Mouse (Mus musculus) intestine, embryonic 16.5 days (tissue): Measurements from ENCODE around the gene Rnasek. TPM values are rescaled to one million over a fixed set of nuclear protein-coding genes. Genes with fewer than 3 reads are reported as not detected.

Source experiments
- ATAC-seq: fragments of 200-750 bp; cut with Nextera tagmentation; 2 replicates; pipeline ENCODE4 v1.8.0; 2017; ENCODE audit warnings: moderate TSS enrichment, moderate library complexity
- H3K27ac ChIP-seq: fragments of 300-500 bp; sonication (generic); 2 replicates; pipeline ENCODE4 v1.5.1; 2014; ENCODE audit warnings: mild to moderate bottlenecking, low read length
- H3K27me3 ChIP-seq: fragments of 300-500 bp; sonication (generic); replicated peaks from 2 replicates; pipeline ENCODE4 v1.6.1; 2014; ENCODE audit warnings: low read length, control low read depth, mixed read lengths; ENCODE audit not compliant: control insufficient read depth, insufficient read depth
- H3K36me3 ChIP-seq: fragments of 300-500 bp; sonication (generic); 2 replicates; pipeline ENCODE4 v1.6.1; 2014; ENCODE audit warnings: low read length, control low read depth; ENCODE audit not compliant: control insufficient read depth, insufficient read depth
- H3K4me1 ChIP-seq: fragments of 300-500 bp; sonication (generic); 2 replicates; pipeline ENCODE4 v1.6.1; 2014; ENCODE audit warnings: low read length, control low read depth, mixed read lengths; ENCODE audit not compliant: control insufficient read depth, insufficient read depth
- H3K4me2 ChIP-seq: fragments of 300-500 bp; sonication (generic); 2 replicates; pipeline ENCODE4 v1.6.1; 2014; ENCODE audit warnings: low read depth, low read length, control low read depth
- H3K4me3 ChIP-seq: fragments of 300-500 bp; sonication (generic); 2 replicates; pipeline ENCODE4 v1.5.1; 2014; ENCODE audit warnings: mild to moderate bottlenecking, low read length
- H3K9ac ChIP-seq: fragments of 300-500 bp; sonication (generic); 2 replicates; pipeline ENCODE4 v1.6.1; 2014; ENCODE audit warnings: low read depth, low read length
- H3K9me3 ChIP-seq: fragments of 300-500 bp; sonication (generic); 2 replicates; pipeline ENCODE4 v1.6.1; 2016; ENCODE audit warnings: low read length, control low read depth; ENCODE audit not compliant: control insufficient read depth
- WGBS: fragments of 180-500 bp; shearing (Covaris S2); extraction: QIAGEN DNeasy Blood & Tissue Kit; methylation state at CpG from one replicate; pipeline ENCODE4 v1.1.7; 2014; 5-methylcytosine and 5-hydroxymethylcytosine counted together
- polyA plus RNA-seq: library from polyadenylated mRNA; unstranded; fragments of >200 nt; fragmentation: Nextera tagmentation; extraction: Ambion mirVana; gene quantifications from 2 replicates; pipeline ENCODE4 v1.2.1, GENCODE M21; 2015

The Rnasek gene
- polyA plus RNA-seq, 1 experiment from 2014 or later = 269 TPM

DNA sequence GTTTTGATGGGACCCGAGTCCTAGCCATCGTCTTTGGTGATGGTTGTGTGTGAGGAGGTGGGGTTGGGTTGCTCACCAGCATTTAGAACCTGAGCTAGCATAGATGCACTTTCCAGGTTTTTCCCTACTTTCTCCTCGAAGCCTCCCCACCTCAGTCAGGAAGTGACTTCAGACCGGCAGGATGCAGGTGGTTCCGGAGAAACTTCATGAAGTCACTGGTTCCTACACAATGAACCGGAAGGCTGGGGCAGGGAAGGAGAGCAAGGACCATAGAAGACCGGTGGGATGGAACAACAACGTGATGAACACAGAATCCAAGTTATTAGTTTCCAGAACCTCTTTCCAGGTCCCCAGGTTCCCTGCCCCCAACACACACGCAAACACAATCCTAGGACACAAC is 15.9 kb downstream of the Rnasek start:
- Histone ChIP-seq H3K27me3 (peaks cover 12% of the 10 kb centered on the region; the same call in 1 of the 2 replicates), H3K36me3 (no peaks in the 10 kb centered on the region), H3K4me1 (peaks cover 31% of the 10 kb centered on the region), H3K27ac (peak overlapping the region; percentile 65), H3K4me3 (no peak overlapping the region; the same call in 1 of the 2 replicates), H3K9me3 (no peaks in the 10 kb centered on the region), H3K4me2 (0 out of 2 replicates have a peak overlapping the region, but pooled peaks have one; percentile 10), H3K9ac (0 out of 2 replicates have a peak overlapping the region, but pooled peaks have one; percentile 10)
- 79% methylated on average over 9 of the region's 9 CpGs for WGBS
- no peak for ATAC-seq

DNA sequence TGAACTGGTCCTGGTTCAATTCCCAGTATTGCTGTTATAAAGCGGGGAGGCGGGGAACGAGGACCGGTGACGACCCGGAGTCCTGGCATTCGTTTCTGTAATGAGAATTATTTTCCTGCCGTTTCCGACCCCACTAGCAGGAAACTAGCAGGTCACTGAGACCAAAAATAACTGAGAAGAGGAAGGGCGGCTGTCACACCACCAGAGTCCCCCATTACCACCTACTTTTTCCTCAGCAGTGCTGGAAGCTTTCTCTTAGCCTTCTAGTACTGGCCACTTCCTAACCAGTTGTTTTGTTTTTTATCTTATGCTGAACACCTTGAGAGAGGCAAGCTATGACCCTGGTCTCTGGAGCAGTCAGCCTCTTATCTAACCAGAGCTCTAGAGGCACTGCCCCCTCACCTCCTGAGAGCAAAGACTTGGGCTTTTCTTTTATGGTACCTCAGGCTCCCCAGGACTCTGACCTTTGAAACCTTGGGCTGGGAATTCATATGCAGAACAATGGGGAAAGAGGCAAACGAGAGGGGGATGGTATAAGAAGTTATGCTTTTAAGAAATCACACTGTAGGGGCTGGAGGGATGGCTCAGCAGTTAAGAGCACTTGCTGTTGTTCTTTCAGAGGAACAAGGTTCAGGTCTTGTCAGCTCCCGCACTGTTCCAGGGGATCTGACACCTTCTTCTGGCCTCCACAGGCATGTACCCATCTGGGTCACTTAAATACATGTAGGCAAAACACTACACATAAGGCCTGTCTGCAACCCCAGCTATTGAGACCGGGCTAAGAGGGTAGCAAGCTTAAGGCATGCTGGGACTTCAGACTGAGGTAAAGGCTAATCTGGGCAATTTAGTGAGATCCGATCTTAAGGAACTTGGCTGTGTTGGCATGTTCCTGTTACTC is 17.8 kb downstream of the Rnasek start:
- peak; percentile 77 for ATAC-seq
- Histone ChIP-seq H3K27me3 (peaks cover 2% of the 10 kb centered on the region; the same call in 1 of the 2 replicates), H3K4me3 (peak overlapping the region; percentile 68), H3K36me3 (no peaks in the 10 kb centered on the region), H3K4me2 (peak overlapping the region; percentile 93), H3K9me3 (no peaks in the 10 kb centered on the region), H3K4me1 (peaks cover 24% of the 10 kb centered on the region), H3K9ac (peak overlapping the region; percentile 83), H3K27ac (peak overlapping the region; percentile 94)
- 9% methylated on average over 14 of the region's 14 CpGs for whole genome bisulfite sequencing

DNA sequence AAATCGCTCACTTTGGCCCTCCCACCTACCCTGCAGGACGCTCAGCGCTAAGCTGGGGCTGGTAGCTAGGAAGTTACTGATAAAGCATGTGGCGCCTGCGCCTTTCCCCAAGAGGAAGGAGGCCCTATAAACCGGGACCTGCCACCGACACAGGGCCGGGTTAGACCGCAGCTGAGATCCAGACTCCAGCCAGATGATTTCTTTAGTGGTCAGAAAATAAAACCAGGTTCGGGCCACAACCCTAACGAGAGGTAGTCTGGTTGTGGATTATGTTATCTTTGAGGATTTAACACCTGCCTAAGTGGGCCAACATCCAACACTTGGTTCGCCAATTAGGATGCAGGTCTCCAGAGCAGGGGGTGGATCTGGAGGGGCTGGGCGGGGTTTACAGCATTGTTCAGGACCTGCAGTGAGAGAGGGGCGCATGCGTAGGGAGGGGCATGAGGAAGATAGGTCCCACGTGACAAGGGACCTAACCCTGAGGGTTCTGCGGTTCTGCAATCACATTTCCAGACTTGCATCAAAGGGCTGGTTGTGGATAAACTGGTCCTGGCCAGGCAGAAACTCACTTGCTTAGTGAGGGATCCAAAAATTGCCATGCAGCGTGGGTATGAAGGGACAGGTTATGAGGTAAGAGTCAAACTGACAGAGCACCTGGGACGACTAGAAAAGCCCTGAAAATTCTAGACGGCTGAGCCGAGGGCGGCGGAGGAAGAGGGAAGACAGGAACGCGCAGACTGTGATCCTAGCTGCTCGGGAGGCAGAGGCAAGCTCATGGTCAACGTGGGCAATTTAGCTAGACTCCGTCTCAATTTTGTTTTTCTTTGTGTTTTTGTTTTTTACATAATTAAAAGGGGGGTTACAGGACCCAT is 18.7 kb downstream of the Rnasek start, which contains the start of gene Slc16a13:
Slc16a13 (minus strand) TSS at position 334 of the 872 bp plus-strand sequence.
- Histone ChIP-seq H3K36me3 (no peaks in the 10 kb centered on the region), H3K4me1 (peaks cover 22% of the 10 kb centered on the region), H3K27ac (peak within 1 kb of the TSS; percentile 94), H3K9me3 (no peaks in the 10 kb centered on the region), H3K9ac (peak within 1 kb of the TSS; percentile 83), H3K4me3 (peak within 1 kb of the TSS; percentile 68), H3K4me2 (peak within 1 kb of the TSS; percentile 93), H3K27me3 (peaks cover 5% of the 10 kb centered on the region)
- peak; percentile 89 for ATAC-seq
- 0% methylated on average over 28 of the region's 28 CpGs for WGBS

DNA sequence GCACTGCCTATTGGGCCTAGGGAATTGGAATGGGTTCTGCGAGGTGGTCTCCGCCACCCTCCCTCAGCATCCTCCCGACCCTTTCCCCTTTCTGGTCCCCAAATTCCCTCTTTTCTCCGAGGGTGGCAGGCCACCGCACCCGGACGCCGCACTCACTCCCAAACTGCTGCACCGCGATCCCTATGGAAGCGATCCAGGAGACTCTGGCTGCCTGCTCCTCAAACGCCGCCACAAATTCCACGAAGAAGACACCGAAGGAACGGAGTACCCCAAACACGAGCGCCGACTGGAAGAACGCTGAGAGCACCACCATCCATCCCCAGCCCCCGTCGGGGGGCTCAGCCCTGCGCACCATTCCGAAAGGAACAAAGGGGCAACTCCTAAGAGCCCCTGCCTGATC is 19.3 kb downstream of the Rnasek start:
- peaks cover 10% of the 10 kb centered on the region for H3K27me3 ChIP-seq
- 1% methylated on average over 24 of the region's 24 CpGs for WGBS
- ATAC-seq = no peak

DNA sequence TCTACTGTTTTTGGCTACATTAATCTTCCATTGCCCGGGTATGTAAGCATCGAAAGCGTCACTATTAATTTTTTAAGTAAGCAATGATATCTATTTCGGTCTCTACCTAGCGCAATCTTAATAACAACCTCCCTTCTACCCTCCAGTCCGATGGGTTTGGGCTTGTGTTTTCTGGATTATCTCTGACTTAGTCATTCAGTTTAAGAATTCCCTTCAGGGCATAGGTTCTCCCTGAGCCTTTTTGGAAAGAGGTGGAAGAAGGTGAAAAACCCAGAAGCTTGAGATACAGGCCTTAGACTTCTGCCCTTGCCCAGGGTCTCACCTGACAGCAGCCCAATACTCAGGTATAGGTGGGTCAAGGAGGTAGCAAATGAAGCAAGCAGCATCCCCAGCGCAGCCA is 19.8 kb downstream of the Rnasek start:
- peaks cover 23% of the 10 kb centered on the region for H3K4me1 ChIP-seq
- H3K9ac ChIP-seq = peak overlapping the region; percentile 83
- no peak for ATAC-seq
- WGBS = 51% methylated on average over 7 of the region's 7 CpGs
- peaks cover 15% of the 10 kb centered on the region for H3K27me3 ChIP-seq
- no peaks in the 10 kb centered on the region for H3K9me3 ChIP-seq
- peak overlapping the region; percentile 68 for H3K4me3 ChIP-seq
- H3K27ac ChIP-seq = peak overlapping the region; percentile 94; the same call in 1 of the 2 replicates
- no peaks in the 10 kb centered on the region for H3K36me3 ChIP-seq
- H3K4me2 ChIP-seq = peak overlapping the region; percentile 93

More for the DNA sequence above, 19.3 kb downstream of the Rnasek start:
- H3K36me3 ChIP-seq = no peaks in the 10 kb centered on the region
- no peaks in the 10 kb centered on the region for H3K9me3 ChIP-seq
- peak overlapping the region; percentile 68 for H3K4me3 ChIP-seq
- H3K4me2 ChIP-seq = peak overlapping the region; percentile 93
- peaks cover 22% of the 10 kb centered on the region for H3K4me1 ChIP-seq
- peak overlapping the region; percentile 83 for H3K9ac ChIP-seq
- H3K27ac ChIP-seq = peak overlapping the region; percentile 94

DNA sequence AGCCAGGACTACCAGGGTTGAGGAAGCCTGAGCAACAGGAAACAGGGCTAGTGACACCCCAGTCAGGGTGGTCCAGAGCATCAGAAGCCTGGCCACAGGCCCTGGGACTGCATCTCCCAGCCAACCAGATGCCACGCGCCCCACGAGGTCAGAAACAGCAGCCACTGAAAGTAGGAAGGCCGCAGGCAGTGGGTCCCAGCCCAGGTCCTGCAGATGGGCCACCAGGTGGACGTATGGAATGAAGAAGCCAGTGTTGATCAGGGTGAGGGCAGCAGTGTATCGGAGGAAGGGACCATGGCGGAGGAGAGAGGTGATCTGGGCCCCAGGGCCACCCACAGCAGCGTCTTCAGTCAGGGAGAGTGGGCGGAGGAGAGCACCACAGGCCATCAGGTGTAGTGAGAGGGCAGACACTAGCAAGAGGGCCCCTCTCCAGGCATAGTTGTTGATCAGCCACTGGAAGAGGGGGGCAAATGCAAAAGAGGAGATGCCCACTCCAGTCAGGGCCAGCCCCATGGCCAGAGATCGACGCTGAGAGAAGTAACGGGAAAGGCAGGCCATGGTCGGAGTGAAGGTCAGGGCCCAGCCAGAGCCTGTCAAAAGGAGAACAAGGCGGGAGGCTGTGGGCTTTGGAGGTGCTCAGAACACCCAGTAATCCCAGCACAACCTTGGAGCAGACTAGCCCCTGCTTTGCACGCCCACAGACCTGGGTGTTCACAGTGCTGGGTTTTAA is 20.7 kb downstream of the Rnasek start:
- Histone ChIP-seq H3K27me3 (peaks cover 23% of the 10 kb centered on the region), H3K4me3 (peak overlapping the region; percentile 68; the same call in 1 of the 2 replicates), H3K9me3 (no peaks in the 10 kb centered on the region), H3K4me2 (peak overlapping the region; percentile 93; the same call in 1 of the 2 replicates), H3K27ac (no peak overlapping the region), H3K9ac (peak overlapping the region; percentile 27), H3K4me1 (peaks cover 31% of the 10 kb centered on the region), H3K36me3 (no peaks in the 10 kb centered on the region)
- no peak for ATAC-seq
- WGBS = 81% methylated on average over 15 of the region's 15 CpGs

DNA sequence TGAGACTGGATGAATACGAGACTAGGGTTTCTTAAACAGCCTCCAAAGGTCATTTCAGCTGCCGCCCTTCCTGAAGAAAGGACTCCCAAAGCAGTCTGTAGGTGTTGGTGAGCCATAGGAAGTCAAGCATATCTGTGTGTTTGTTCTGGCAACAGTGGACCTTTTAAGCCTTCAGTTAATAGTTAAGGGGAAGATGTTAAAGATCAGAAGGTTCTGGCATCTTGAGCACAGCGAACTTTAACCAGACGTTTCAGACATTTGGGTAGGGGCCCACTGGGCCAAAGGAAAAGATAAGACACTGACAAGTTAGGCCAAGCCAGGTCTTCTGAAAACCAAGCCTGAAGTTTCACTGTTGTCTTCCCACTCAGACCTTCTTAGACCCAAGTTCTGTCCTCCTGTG is 21.6 kb downstream of the Rnasek start:
- WGBS = 57% methylated on average over 4 of the region's 4 CpGs
- H3K27me3 ChIP-seq = peaks cover 26% of the 10 kb centered on the region
- H3K4me3 ChIP-seq = no peak overlapping the region
- ATAC-seq = no peak
- no peak overlapping the region for H3K4me2 ChIP-seq
- peaks cover 26% of the 10 kb centered on the region for H3K4me1 ChIP-seq
- no peak overlapping the region for H3K27ac ChIP-seq
- no peak overlapping the region for H3K9ac ChIP-seq
- no peaks in the 10 kb centered on the region for H3K9me3 ChIP-seq
- H3K36me3 ChIP-seq = no peaks in the 10 kb centered on the region

DNA sequence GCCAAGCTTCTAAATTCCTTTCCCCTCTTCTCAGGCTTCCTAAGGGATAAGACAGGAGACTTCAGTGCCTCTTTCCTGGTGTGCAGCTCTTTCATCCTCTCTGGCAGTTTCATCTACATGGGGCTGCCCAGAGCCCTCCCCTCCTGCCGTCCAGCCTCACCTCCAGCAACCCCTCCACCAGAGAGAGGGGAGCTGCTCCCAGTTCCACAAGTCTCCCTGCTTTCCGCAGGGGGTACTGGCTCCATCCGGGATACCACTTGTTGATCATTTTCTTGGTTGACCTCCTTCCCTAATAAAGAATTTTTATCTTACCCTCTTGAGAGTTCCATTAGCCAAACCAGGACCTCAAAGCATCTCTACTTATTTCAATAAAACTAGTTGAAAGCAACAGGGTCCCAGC is 23.5 kb downstream of the Rnasek start:
- no peak overlapping the region for H3K4me2 ChIP-seq
- H3K4me1 ChIP-seq = peaks cover 26% of the 10 kb centered on the region

More for the DNA sequence above, 23.5 kb downstream of the Rnasek start:
- H3K36me3 ChIP-seq = no peaks in the 10 kb centered on the region
- no peak for ATAC-seq
- no peak overlapping the region for H3K27ac ChIP-seq
- no peaks in the 10 kb centered on the region for H3K9me3 ChIP-seq
- H3K27me3 ChIP-seq = peaks cover 26% of the 10 kb centered on the region
- no peak overlapping the region for H3K4me3 ChIP-seq
- no peak overlapping the region for H3K9ac ChIP-seq
- WGBS = 69% methylated on average over 3 of the region's 3 CpGs
